8 mouse cellular contexts compared by ENCODE assay signal in the genomic region with DNA sequence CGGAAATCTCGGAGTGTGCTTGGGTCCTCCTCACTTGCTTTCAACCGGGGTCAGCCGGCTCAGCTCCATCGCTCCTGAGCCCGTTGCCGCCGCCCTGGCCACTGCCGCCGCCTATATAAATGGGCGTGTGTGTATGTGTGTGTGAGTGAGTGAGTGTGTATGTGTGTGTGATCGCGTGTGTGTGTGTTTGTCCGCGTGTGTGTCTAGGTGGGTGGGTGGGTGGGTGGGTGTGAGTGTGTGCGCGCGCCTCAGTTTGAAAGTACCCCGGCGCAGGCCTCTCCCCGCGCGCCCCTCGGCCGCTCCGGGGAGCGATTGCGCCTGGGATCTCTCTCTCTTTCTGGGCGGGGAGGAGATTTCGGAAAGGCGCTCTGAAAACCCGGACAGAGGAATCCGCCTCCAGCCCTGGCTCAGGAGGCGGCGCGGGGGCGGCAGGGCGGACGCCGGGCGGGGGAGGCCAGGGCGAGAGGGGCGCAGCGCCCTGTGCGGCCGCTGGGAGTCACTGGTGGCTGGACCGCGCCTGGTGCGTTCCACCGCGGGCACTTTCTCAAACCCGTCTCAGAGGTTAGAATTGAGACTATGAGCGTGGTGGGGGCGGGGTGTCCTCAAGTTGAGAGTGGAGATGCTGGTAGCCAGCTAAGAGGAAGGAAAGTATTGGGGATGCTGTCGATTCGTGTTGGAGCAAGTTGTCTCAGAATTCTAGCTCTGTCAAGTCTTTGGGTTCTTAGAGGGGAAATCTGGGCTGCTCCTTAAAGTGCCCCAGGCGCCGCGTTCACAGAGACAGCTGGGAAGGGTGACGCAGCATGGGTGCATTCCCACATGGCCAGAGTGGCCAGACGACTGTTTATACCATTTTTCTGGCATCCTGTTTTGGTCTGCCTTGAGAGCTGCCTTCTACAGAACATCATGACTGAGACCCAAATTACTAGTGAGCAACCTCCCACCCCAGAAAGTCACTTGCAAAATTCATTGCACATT. TPM values are rescaled to one million over a fixed set of nuclear protein-coding genes. Genes with fewer than 3 reads are reported as not detected.
DNase-seq lines count a peak whose midpoint lies in the region; ATAC-seq and TF ChIP-seq lines count a peak whose summit lies in the region.

A gene (minus strand): TSS at position 94 of the 975 bp plus-strand sequence.

- H3K4me2 ChIP-seq in hindbrain, embryonic 13.5 days, result peak within 1 kb of the TSS; percentile 71

- 12% methylated on average over 57 of the region's 61 CpGs for WGBS in hindbrain, embryonic 13.5 days

- H3K27me3 ChIP-seq in hindbrain, embryonic 13.5 days, result peaks cover 50% of the 10 kb centered on the region; the same call in 1 of the 2 replicates

- peaks cover 14% of the 10 kb centered on the region for H3K4me1 ChIP-seq in hindbrain, embryonic 13.5 days (replicated peaks)

- no peaks in the 10 kb centered on the region for H3K36me3 ChIP-seq in hindbrain, embryonic 13.5 days

- DNase-seq in adrenal gland, postnatal 14 days, result peak; percentile 85
- peak; percentile 45 to 55 for DNase-seq in cerebellum, postnatal 36 days
- peak; percentile 71 for DNase-seq in gastrocnemius, adult 2 months
- DNase-seq in left cerebral cortex, adult 2 months (ENCODE audit: extremely low spot score in 1 of 2, low spot score in 2 of 2), result peak; percentile 39 to 55
- DNase-seq in lung, postnatal 25 days (ENCODE audit: low spot score), result peak; percentile 56
- DNase-seq in right cerebral cortex, adult 18-20 months, result peak; percentile 30
- DNase-seq in adipocyte (ENCODE audit: low spot score), result no peak

- peak within 1 kb of the TSS; percentile 81 for H3K9ac ChIP-seq in hindbrain, embryonic 13.5 days

- H3K9me3 ChIP-seq in hindbrain, embryonic 13.5 days, result no peaks in the 10 kb centered on the region

- intact Hi-C loops in gastrocnemius, adult 2 months (cut with DNase I), result loop anchor here (2.0 to 10.0 kb wide), 3 partner anchors 115 to 293 kb away; no protein-coding TSS in a partner anchor
- intact Hi-C loops in left cerebral cortex, adult 2 months (cut with DNase I), result loop anchor here (5.0 to 10.0 kb wide), 2 partner anchors 117 to 185 kb away; no protein-coding TSS in a partner anchor

- H3K27ac ChIP-seq in gastrocnemius, adult 2 months, result peak within 1 kb of the TSS; percentile 43
- H3K27ac ChIP-seq in hindbrain, embryonic 13.5 days, result peak within 1 kb of the TSS; percentile 75
- H3K27ac ChIP-seq in left cerebral cortex, adult 2 months, result no peak within 1 kb of the TSS

- peak within 1 kb of the TSS; percentile 71 for H3K4me3 ChIP-seq in gastrocnemius, adult 2 months
- H3K4me3 ChIP-seq in hindbrain, embryonic 13.5 days, result peak within 1 kb of the TSS; percentile 59
- H3K4me3 ChIP-seq in left cerebral cortex, adult 2 months, result peak within 1 kb of the TSS; percentile 51

- ATAC-seq in hindbrain, embryonic 13.5 days (ENCODE audit: low FRiP score), result peak; percentile 90

- TF ChIP-seq CTCF in gastrocnemius, adult 2 months (IDR thresholded peaks at IDR 0.05), result peak; percentile 60
- TF ChIP-seq CTCF in left cerebral cortex, adult 2 months (IDR thresholded peaks at IDR 0.05), result peak; percentile 45

RNA-seq across cellular contexts. Expression of the gene that starts here (rescaled TPM):
- 1.3 and 1.6 TPM in 2 replicates for total RNA-seq in adrenal gland, postnatal 14 days (2021)
- total RNA-seq in gastrocnemius, adult 2 months (2021), result under 1 TPM; 0.70 to 0.89 TPM
- 2.5 and 2.9 TPM in 2 replicates for polyA plus RNA-seq in hindbrain, embryonic 13.5 days (2015; fragmentation: Nextera tagmentation; extraction: Ambion mirVana)
- 1 to 10 TPM; 3.9 to 4.0 TPM for total RNA-seq in left cerebral cortex, adult 2 months (2021)

Comparison
In these comparisons a context has a peak if more than half of its experiments do, and no peak if none do; other contexts are left out.
1. Peak in DNase-seq, H3K4me3 ChIP-seq and H3K27ac ChIP-seq in gastrocnemius, adult 2 months; RNA of the gene not detected or under 1 TPM.